Mouse (Mus musculus) lung, embryonic 15.5 days (tissue): ENCODE measurements at regions not wholly inside any gene's neighbourhood (a gene's known extent, or its start where the extent isn't known, plus 50 kb on each side); places are given as distances from the start of the nearest gene placed in this dataset.
A peak's percentile ranks its signal among the peaks of the same experiment; 100 is the strongest.

Source experiments
- ATAC-seq: fragments of 200-750 bp; cut with Nextera tagmentation; 2 replicates; pipeline ENCODE4 v1.8.0; 2017; ENCODE audit warnings: moderate number of reproducible peaks, borderline replicate concordance; ENCODE audit not compliant: low FRiP score, low TSS enrichment; ENCODE audit errors: extremely low read depth
- H3K27ac ChIP-seq: fragments of 300-500 bp; sonication (generic); 2 replicates; pipeline ENCODE4 v1.5.1; 2015; ENCODE audit warnings: moderate library complexity, mild to moderate bottlenecking, inconsistent platforms
- H3K27me3 ChIP-seq: fragments of 300-500 bp; sonication (generic); 2 replicates; pipeline ENCODE4 v1.6.1; 2015; ENCODE audit warnings: inconsistent platforms
- H3K36me3 ChIP-seq: fragments of 300-500 bp; sonication (generic); 2 replicates; pipeline ENCODE4 v1.6.1; 2015; ENCODE audit warnings: inconsistent platforms
- H3K4me1 ChIP-seq: fragments of 300-500 bp; sonication (generic); 2 replicates; pipeline ENCODE4 v1.6.1; 2015; ENCODE audit warnings: inconsistent platforms
- H3K4me2 ChIP-seq: fragments of 300-500 bp; sonication (generic); 2 replicates; pipeline ENCODE4 v1.6.1; 2015; ENCODE audit warnings: inconsistent platforms, mild to moderate bottlenecking, moderate library complexity
- H3K4me3 ChIP-seq: fragments of 300-500 bp; sonication (generic); 2 replicates; pipeline ENCODE4 v1.5.1; 2015; ENCODE audit warnings: mild to moderate bottlenecking, inconsistent platforms
- H3K9ac ChIP-seq: fragments of 300-500 bp; sonication (generic); 2 replicates; pipeline ENCODE4 v1.6.1; 2015; ENCODE audit warnings: inconsistent platforms
- H3K9me3 ChIP-seq: fragments of 300-500 bp; sonication (generic); 2 replicates; pipeline ENCODE4 v1.6.1; 2016; ENCODE audit warnings: inconsistent platforms
- WGBS: fragments of 180-500 bp; shearing (Covaris S2); methylation state at CpG from one replicate; pipeline ENCODE4 v1.1.7; 2015; 5-methylcytosine and 5-hydroxymethylcytosine counted together

DNA sequence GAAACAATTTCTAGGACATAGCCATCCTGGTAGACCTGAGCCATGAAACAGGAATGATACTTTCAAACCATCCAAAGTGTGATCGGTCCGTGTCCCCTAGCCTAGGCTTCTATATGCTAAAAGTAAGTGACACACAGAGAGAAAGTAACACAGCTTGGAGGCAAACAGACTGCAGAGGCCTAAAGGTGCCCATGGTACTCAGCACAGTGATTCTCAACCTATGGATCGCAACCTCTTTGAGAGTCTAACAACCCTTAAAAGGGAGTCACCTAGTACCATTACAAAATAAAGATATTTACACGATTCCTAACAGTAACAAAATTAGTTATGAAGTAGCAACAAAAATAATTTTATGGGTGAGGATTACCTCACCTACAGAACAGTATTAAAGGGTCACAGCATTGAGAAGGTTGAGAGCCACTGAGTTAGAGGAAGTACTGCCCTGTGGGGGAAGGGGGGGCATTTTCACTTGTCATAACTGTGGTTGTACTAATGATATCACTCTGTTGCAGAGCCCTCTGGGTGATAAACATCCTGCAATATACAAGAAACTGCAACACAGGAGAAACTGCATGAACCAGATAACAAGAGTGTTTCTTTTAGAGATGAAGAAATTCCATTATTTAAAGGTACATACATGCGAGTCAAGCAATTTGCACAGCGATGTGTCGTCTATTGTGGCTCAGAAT, 308.8 kb downstream of the Fam49a start:
- Histone ChIP-seq H3K27me3 (no peaks in the 10 kb centered on the region), H3K36me3 (no peaks in the 10 kb centered on the region), H3K4me3 (no peak overlapping the region), H3K4me1 (0 out of 2 replicates have a peak, but pooled peaks cover 4% of the 10 kb centered on the region), H3K9ac (no peak overlapping the region), H3K9me3 (no peaks in the 10 kb centered on the region), H3K27ac (no peak overlapping the region), H3K4me2 (no peak overlapping the region)
- no peak for ATAC-seq
- WGBS: 78% methylated on average over 7 of the region's 7 CpGs

GRCm38 (mm10) chr12:12567734-12568104, 305.8 kb downstream of the Fam49a start:
- no peak for ATAC-seq
- no peaks in the 10 kb centered on the region for H3K9me3 ChIP-seq

GRCm38 (mm10) chr12:12567058-12567733, 305.3 kb downstream of the Fam49a start:
- Histone ChIP-seq H3K27me3 (no peaks in the 10 kb centered on the region), H3K4me2 (no peak overlapping the region), H3K4me3 (no peak overlapping the region), H3K4me1 (0 out of 2 replicates have a peak, but pooled peaks cover 4% of the 10 kb centered on the region), H3K36me3 (no peaks in the 10 kb centered on the region), H3K9me3 (no peaks in the 10 kb centered on the region), H3K27ac (no peak overlapping the region), H3K9ac (no peak overlapping the region)
- ATAC-seq: no peak
- WGBS: 94% methylated on average over 7 of the region's 7 CpGs

More at GRCm38 (mm10) chr12:12567734-12568104, 305.8 kb downstream of the Fam49a start:
- no peak overlapping the region for H3K9ac ChIP-seq
- 79% methylated on average over 3 of the region's 3 CpGs for WGBS
- 0 out of 2 replicates have a peak, but pooled peaks cover 4% of the 10 kb centered on the region for H3K4me1 ChIP-seq
- no peaks in the 10 kb centered on the region for H3K36me3 ChIP-seq
- no peak overlapping the region for H3K4me2 ChIP-seq
- no peak overlapping the region for H3K27ac ChIP-seq
- H3K27me3 ChIP-seq: no peaks in the 10 kb centered on the region
- H3K4me3 ChIP-seq: no peak overlapping the region

- H3K9me3 ChIP-seq: no peaks in the 10 kb centered on the region
- WGBS: 86% methylated on average over 1 of the region's 1 CpGs
- no peak overlapping the region for H3K4me3 ChIP-seq
Observed at GRCm38 (mm10) chr12:12562267-12562666, 300.3 kb downstream of the Fam49a start.

GRCm38 (mm10) chr12:12551818-12552217, 289.9 kb downstream of the Fam49a start:
- Histone ChIP-seq H3K9ac (no peak overlapping the region), H3K4me3 (no peak overlapping the region), H3K27ac (peak overlapping the region; percentile 30; the same call in 1 of the 2 replicates), H3K4me2 (no peak overlapping the region), H3K36me3 (no peaks in the 10 kb centered on the region), H3K4me1 (no peaks in the 10 kb centered on the region), H3K9me3 (no peaks in the 10 kb centered on the region), H3K27me3 (no peaks in the 10 kb centered on the region)
- ATAC-seq: no peak
- 45% methylated on average over 5 of the region's 5 CpGs for WGBS

More at GRCm38 (mm10) chr12:12562267-12562666, 300.3 kb downstream of the Fam49a start:
- no peak overlapping the region for H3K27ac ChIP-seq
- H3K27me3 ChIP-seq: no peaks in the 10 kb centered on the region
- no peak overlapping the region for H3K9ac ChIP-seq
- H3K4me2 ChIP-seq: no peak overlapping the region
- no peak for ATAC-seq
- H3K36me3 ChIP-seq: no peaks in the 10 kb centered on the region
- no peaks in the 10 kb centered on the region for H3K4me1 ChIP-seq

DNA sequence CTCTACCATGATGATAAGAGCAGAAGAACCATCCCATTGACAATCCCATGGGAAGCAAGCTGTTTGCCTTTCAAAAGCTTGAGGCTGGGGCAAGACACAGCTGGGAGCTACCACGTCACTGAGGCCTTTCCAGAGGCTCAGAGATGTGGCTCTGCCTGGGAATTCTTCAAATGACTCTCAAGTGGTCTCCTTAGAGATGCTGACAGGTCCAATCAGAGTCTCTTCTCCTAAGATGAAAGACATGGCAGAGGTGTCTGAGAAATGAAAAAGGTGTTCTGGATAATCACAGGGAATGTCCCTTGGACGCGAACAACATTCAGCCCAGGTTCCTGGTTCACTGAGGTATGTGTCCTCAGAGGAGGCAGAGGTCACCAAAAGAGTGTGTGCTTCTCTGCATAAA, 287.7 kb downstream of the Fam49a start:
- no peak overlapping the region for H3K9ac ChIP-seq
- no peak overlapping the region for H3K4me3 ChIP-seq
- no peaks in the 10 kb centered on the region for H3K4me1 ChIP-seq
- H3K27me3 ChIP-seq: no peaks in the 10 kb centered on the region
- no peaks in the 10 kb centered on the region for H3K9me3 ChIP-seq
- H3K4me2 ChIP-seq: no peak overlapping the region
- H3K36me3 ChIP-seq: no peaks in the 10 kb centered on the region
- 0 out of 2 replicates have a peak overlapping the region, but pooled peaks have one; percentile 39 for H3K27ac ChIP-seq
- WGBS: 60% methylated on average over 3 of the region's 3 CpGs
- no peak for ATAC-seq

- Histone ChIP-seq H3K4me3 (no peak overlapping the region), H3K4me1 (no peaks in the 10 kb centered on the region), H3K27me3 (no peaks in the 10 kb centered on the region), H3K9me3 (no peaks in the 10 kb centered on the region), H3K27ac (peak overlapping the region; percentile 67), H3K4me2 (no peak overlapping the region), H3K9ac (no peak overlapping the region), H3K36me3 (no peaks in the 10 kb centered on the region)
- 16% methylated on average over 2 of the region's 2 CpGs for WGBS
- ATAC-seq: peak; percentile 42; the same call in 1 of the 2 replicates
Observed at GRCm38 (mm10) chr12:12548688-12549087, 286.7 kb downstream of the Fam49a start.

DNA sequence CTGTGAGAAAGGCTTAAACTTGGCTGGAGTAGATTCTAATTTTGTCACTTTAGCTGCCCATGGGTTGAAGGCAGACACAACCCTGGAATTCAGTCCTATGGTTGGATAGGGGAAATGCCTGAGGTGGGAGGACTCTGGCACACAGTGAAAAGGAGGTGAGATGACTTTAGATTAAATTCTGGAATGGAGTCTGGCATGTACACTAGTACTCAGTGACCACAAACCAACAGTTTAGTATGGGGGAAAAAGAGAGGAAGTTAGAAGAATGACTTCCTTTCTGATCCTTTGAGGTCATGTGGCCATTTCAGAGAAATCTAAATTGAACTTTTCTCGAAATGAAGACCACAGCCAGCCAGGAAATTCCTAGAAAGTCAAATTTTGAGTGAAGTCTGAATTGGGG, 285.5 kb downstream of the Fam49a start:
- 62% methylated on average over 1 of the region's 1 CpGs for WGBS
- no peaks in the 10 kb centered on the region for H3K9me3 ChIP-seq
- H3K27me3 ChIP-seq: no peaks in the 10 kb centered on the region
- ATAC-seq: no peak
- no peaks in the 10 kb centered on the region for H3K4me1 ChIP-seq
- H3K4me2 ChIP-seq: no peak overlapping the region
- no peak overlapping the region for H3K9ac ChIP-seq
- no peak overlapping the region for H3K4me3 ChIP-seq
- H3K36me3 ChIP-seq: no peaks in the 10 kb centered on the region
- H3K27ac ChIP-seq: no peak overlapping the region

GRCm38 (mm10) chr12:12546372-12547031, 284.6 kb downstream of the Fam49a start:
- H3K4me2 ChIP-seq: no peak overlapping the region
- WGBS: 79% methylated on average over 5 of the region's 5 CpGs
- H3K9me3 ChIP-seq: no peaks in the 10 kb centered on the region
- no peaks in the 10 kb centered on the region for H3K27me3 ChIP-seq
- H3K4me3 ChIP-seq: no peak overlapping the region
- H3K27ac ChIP-seq: no peak overlapping the region
- ATAC-seq: no peak
- no peaks in the 10 kb centered on the region; the same call in 1 of the 2 replicates for H3K4me1 ChIP-seq
- H3K9ac ChIP-seq: no peak overlapping the region
- H3K36me3 ChIP-seq: no peaks in the 10 kb centered on the region

- H3K27me3 ChIP-seq: no peaks in the 10 kb centered on the region
- no peaks in the 10 kb centered on the region for H3K36me3 ChIP-seq
- H3K4me2 ChIP-seq: no peak overlapping the region
- H3K4me3 ChIP-seq: no peak overlapping the region
- H3K4me1 ChIP-seq: peaks cover 4% of the 10 kb centered on the region
- WGBS: 35% methylated on average over 13 of the region's 13 CpGs
- H3K9ac ChIP-seq: no peak overlapping the region
- H3K27ac ChIP-seq: peak overlapping the region; percentile 71
- H3K9me3 ChIP-seq: no peaks in the 10 kb centered on the region
- no peak for ATAC-seq
Observed at GRCm38 (mm10) chr12:12541076-12542070, 279.4 kb downstream of the Fam49a start.

- H3K4me1 ChIP-seq: peaks cover 7% of the 10 kb centered on the region
- no peak overlapping the region for H3K4me2 ChIP-seq
- WGBS: 71% methylated on average over 3 of the region's 3 CpGs
- H3K27me3 ChIP-seq: no peaks in the 10 kb centered on the region
- H3K27ac ChIP-seq: no peak overlapping the region
- H3K9me3 ChIP-seq: no peaks in the 10 kb centered on the region
- H3K9ac ChIP-seq: no peak overlapping the region
- no peaks in the 10 kb centered on the region for H3K36me3 ChIP-seq
- no peak for ATAC-seq
- H3K4me3 ChIP-seq: no peak overlapping the region
Observed at GRCm38 (mm10) chr12:12539291-12539690, 277.4 kb downstream of the Fam49a start.
